In genomic region chrX:145213176-145213575, GRCm38 (mm10) we compare ENCODE assay signal across 25 mouse cellular contexts.
DNase-seq lines count a peak whose midpoint lies in the region; ATAC-seq and TF ChIP-seq lines count a peak whose summit lies in the region.
"Had no signal": no experiment of that assay in that cellular context is flagged by ENCODE, and none has a peak within 500 bp of the region (broad histone marks: within the 10 kb centered on the region; RNA-seq: fewer than 3 reads in every experiment).

No protein-coding gene starts in this region.

- H3K4me3 ChIP-seq in left cerebral cortex, adult 2 months: no peak overlapping the region
- H3K4me3 ChIP-seq in MEL (ENCODE audit: control insufficient read depth in 1 of 2, insufficient read depth in 1 of 2, low read depth in 2 of 2, low read length in 2 of 2): no peak overlapping the region
- H3K4me3 ChIP-seq in stomach, postnatal 0 days (ENCODE audit: low read depth, low read length): no peak overlapping the region
- H3K4me3 ChIP-seq: embryonic facial prominence, embryonic 10.5 days; embryonic facial prominence, embryonic 13.5 days; erythroblast, embryonic 14.5 days; forebrain, embryonic 12.5 days; hindbrain, embryonic 13.5 days; intestine, embryonic 15.5 days had no signal

- H3K27me3 ChIP-seq in MEL (ENCODE audit: control insufficient read depth in 1 of 2, insufficient read depth in 2 of 2, low read length in 2 of 2): no peaks in the 10 kb centered on the region
- H3K27me3 ChIP-seq in stomach, postnatal 0 days (ENCODE audit: control insufficient read depth, insufficient read depth, low read length): no peaks in the 10 kb centered on the region
- H3K27me3 ChIP-seq: embryonic facial prominence, embryonic 13.5 days; forebrain, embryonic 12.5 days; hindbrain, embryonic 13.5 days; intestine, embryonic 15.5 days had no signal

- no peak for ATAC-seq in stomach, postnatal 0 days (ENCODE audit: low FRiP score, low TSS enrichment)
- ATAC-seq: activated CD4-positive, CD25-positive, alpha-beta regulatory T cell, adult 4 months; CD4-positive, CD25-positive, alpha-beta regulatory T cell, adult 4 months; forebrain, embryonic 16.5 days; hindbrain, embryonic 16.5 days; intestine, embryonic 15.5 days had no signal

- no peak for TF ChIP-seq RAD21 in MEL (IDR thresholded peaks at IDR 0.05; ENCODE audit: low read depth, low read length)

- no peak for TF ChIP-seq CTCF in left cerebral cortex, adult 2 months (IDR thresholded peaks at IDR 0.05)
- no peak for TF ChIP-seq CTCF in MEL (IDR thresholded peaks at IDR 0.05 in 2 of 3, conservative IDR thresholded peaks at IDR 0.05 in 1 of 3; ENCODE audit: control insufficient read depth in 1 of 3, insufficient read depth in 1 of 3, low read depth in 2 of 3, low read length in 3 of 3, poor library complexity in 1 of 3, severe bottlenecking in 1 of 3)
- no peak for TF ChIP-seq CTCF in stomach, postnatal 0 days (IDR thresholded peaks at IDR 0.05; ENCODE audit: low read depth)

- H3K4me2 ChIP-seq in stomach, postnatal 0 days (replicated peaks; ENCODE audit: low read depth): no peak overlapping the region
- H3K4me2 ChIP-seq: embryonic facial prominence, embryonic 13.5 days; forebrain, embryonic 12.5 days; heart, embryonic 11.5 days; hindbrain, embryonic 13.5 days; intestine, embryonic 15.5 days had no signal

- peak overlapping the region; percentile 1; the same call in 1 of the 2 replicates for H3K27ac ChIP-seq in left cerebral cortex, adult 2 months
- H3K27ac ChIP-seq in MEL (ENCODE audit: control insufficient read depth, low read depth, low read length): no peak overlapping the region
- no peak overlapping the region for H3K27ac ChIP-seq in stomach, postnatal 0 days (replicated peaks)
- H3K27ac ChIP-seq: embryonic facial prominence, embryonic 10.5 days; embryonic facial prominence, embryonic 13.5 days; forebrain, embryonic 12.5 days; hindbrain, embryonic 13.5 days; intestine, embryonic 15.5 days had no signal

- peaks cover 0 to 5% of the 10 kb centered on the region in 2 experiments; a peak in 2 of 4 replicates for H3K36me3 ChIP-seq in MEL (ENCODE audit: control insufficient read depth in 1 of 2, insufficient read depth in 2 of 2, low read length in 2 of 2)
- no peaks in the 10 kb centered on the region for H3K36me3 ChIP-seq in stomach, postnatal 0 days (ENCODE audit: control insufficient read depth, insufficient read depth, low read length)
- H3K36me3 ChIP-seq: embryonic facial prominence, embryonic 10.5 days; embryonic facial prominence, embryonic 13.5 days; forebrain, embryonic 12.5 days; hindbrain, embryonic 13.5 days; intestine, embryonic 15.5 days had no signal

- WGBS in stomach, postnatal 0 days: 33% methylated on average over 1 of the region's 1 CpGs

- TF ChIP-seq EP300 in MEL (IDR thresholded peaks at IDR 0.05; ENCODE audit: low read depth in 1 of 2, low read length in 2 of 2): peak; percentile 34 to 57; a peak in 2 of 4 replicates
- no peak for TF ChIP-seq EP300 in stomach, postnatal 0 days (optimal IDR thresholded peaks at IDR 0.05)

- no peaks in the 10 kb centered on the region for H3K9me3 ChIP-seq in MEL (replicated peaks; ENCODE audit: insufficient read depth, low read length)
- no peaks in the 10 kb centered on the region for H3K9me3 ChIP-seq in stomach, postnatal 0 days (ENCODE audit: control insufficient read depth, low read length)
- H3K9me3 ChIP-seq: embryonic facial prominence, embryonic 10.5 days; embryonic facial prominence, embryonic 13.5 days; forebrain, embryonic 12.5 days; hindbrain, embryonic 13.5 days; intestine, embryonic 15.5 days had no signal

- TF ChIP-seq POLR2A in MEL (IDR thresholded peaks at IDR 0.05; ENCODE audit: control insufficient read depth in 1 of 2, insufficient read depth in 1 of 2, low read depth in 1 of 2, low read length in 2 of 2, poor library complexity in 1 of 2): no peak

- DNase-seq in left cerebral cortex, adult 2 months (ENCODE audit: extremely low spot score in 1 of 2, low spot score in 2 of 2): no peak
- DNase-seq in left cerebral cortex, postnatal 10 days (ENCODE audit: extremely low spot score in 1 of 2, low spot score in 2 of 2): no peak
- DNase-seq in MEL (ENCODE audit: low read depth, low spot score): no peak
- DNase-seq in brain, adult 2 months (ENCODE audit: low read depth, low spot score): peak; percentile 52
- no peak for DNase-seq in gastrocnemius, postnatal 14 days
- no peak for DNase-seq in stomach, postnatal 0 days (ENCODE audit: low spot score)
- DNase-seq: adrenal gland, adult 8-10 months; adrenal gland, postnatal 25 days; cerebellum, adult 18-20 months; cerebellum, adult 9-10 months; cerebellum, postnatal 14 days; embryo, embryonic 11 days; gastrocnemius, postnatal 10 days; heart, adult 11 months had no signal

- intact Hi-C loops in left cerebral cortex, adult 2 months (cut with DNase I): no loop called here
- intact Hi-C loops in left cerebral cortex, postnatal 10 days (cut with DNase I): no loop called here
- intact Hi-C loops in gastrocnemius, postnatal 14 days (cut with DNase I; ENCODE audit: low total_unique reads): no loop called here

- H3K9ac ChIP-seq in MEL (ENCODE audit: control insufficient read depth, low read depth, low read length, poor library complexity, severe bottlenecking): no peak overlapping the region
- no peak overlapping the region for H3K9ac ChIP-seq in stomach, postnatal 0 days (ENCODE audit: low read length)
- H3K9ac ChIP-seq: embryonic facial prominence, embryonic 13.5 days; forebrain, embryonic 12.5 days; hindbrain, embryonic 13.5 days; intestine, embryonic 15.5 days had no signal

- no peaks in the 10 kb centered on the region for H3K79me2 ChIP-seq in MEL (ENCODE audit: control insufficient read depth, insufficient read depth, low read length, poor library complexity)

- no peaks in the 10 kb centered on the region for H3K4me1 ChIP-seq in MEL (ENCODE audit: control insufficient read depth in 1 of 2, insufficient read depth in 2 of 2, low read length in 2 of 2)
- no peaks in the 10 kb centered on the region for H3K4me1 ChIP-seq in stomach, postnatal 0 days (replicated peaks; ENCODE audit: control insufficient read depth, insufficient read depth)
- H3K4me1 ChIP-seq: embryonic facial prominence, embryonic 10.5 days; embryonic facial prominence, embryonic 13.5 days; forebrain, embryonic 12.5 days; hindbrain, embryonic 13.5 days; intestine, embryonic 15.5 days had no signal

TF ChIP-seq in MEL, 35 proteins besides CTCF, POLR2A, EP300 and RAD21:
- no peak for TF ChIP-seq MAZ (IDR thresholded peaks at IDR 0.05; ENCODE audit: low read depth, low read length)
- peak; percentile 76; the same call in 1 of the 2 replicates for TF ChIP-seq MEF2A (IDR thresholded peaks at IDR 0.05; ENCODE audit: extremely low read depth, insufficient replicate concordance, low read depth, low read length, poor library complexity, severe bottlenecking)
- TF ChIP-seq MAX (IDR thresholded peaks at IDR 0.05; ENCODE audit: low read length): no peak
- no peak for TF ChIP-seq MXI1 (IDR thresholded peaks at IDR 0.05; ENCODE audit: low read depth, low read length)
- TF ChIP-seq CHD2 (IDR thresholded peaks at IDR 0.05; ENCODE audit: low read length): no peak
- TF ChIP-seq KAT2A (conservative IDR thresholded peaks at IDR 0.05; ENCODE audit: low read depth, low read length): no peak
- TF ChIP-seq ZMIZ1 (IDR thresholded peaks at IDR 0.05; ENCODE audit: low read depth, low read length): no peak
- TF ChIP-seq RCOR1 (IDR thresholded peaks at IDR 0.05; ENCODE audit: low read depth, low read length): peak; percentile 95
- TF ChIP-seq GATA1 (IDR thresholded peaks at IDR 0.05; ENCODE audit: low read depth, low read length): peak; percentile 61; the same call in 1 of the 2 replicates
- no peak for TF ChIP-seq ZC3H11A (IDR thresholded peaks at IDR 0.05; ENCODE audit: low read depth, low read length)
- no peak for TF ChIP-seq JUND (IDR thresholded peaks at IDR 0.05; ENCODE audit: low read depth, low read length)
- no peak for TF ChIP-seq CHD1 (IDR thresholded peaks at IDR 0.05; ENCODE audit: low read depth, low read length)
- no peak for TF ChIP-seq E2F4 (IDR thresholded peaks at IDR 0.05; ENCODE audit: borderline replicate concordance, low read depth, low read length)
- no peak for TF ChIP-seq UBTF (IDR thresholded peaks at IDR 0.05; ENCODE audit: borderline replicate concordance, insufficient read depth, low read depth, low read length)
- TF ChIP-seq TCF12 (IDR thresholded peaks at IDR 0.05; ENCODE audit: low read depth, low read length): no peak
- TF ChIP-seq TAL1 (IDR thresholded peaks at IDR 0.05; ENCODE audit: low read length): no peak
- no peak for TF ChIP-seq HCFC1 (IDR thresholded peaks at IDR 0.05; ENCODE audit: low read depth, low read length)
- 0 out of 2 replicates have a peak, but pooled peaks have one; percentile 21 for TF ChIP-seq ETS1 (IDR thresholded peaks at IDR 0.05; ENCODE audit: low read depth, low read length)
- no peak for TF ChIP-seq ZNF384 (IDR thresholded peaks at IDR 0.05; ENCODE audit: low read depth, low read length)
- no peak for TF ChIP-seq ZKSCAN1 (IDR thresholded peaks at IDR 0.05; ENCODE audit: low read depth, low read length)
